Mouse (Mus musculus): ENCODE measurements around the gene Reep6. TPM values are rescaled to one million over a fixed set of nuclear protein-coding genes. Genes with fewer than 3 reads are reported as not detected.

The Reep6 gene
- 3.2 and 4.1 TPM in 2 replicates for polyA plus RNA-seq (2016; fragmentation: Nextera tagmentation; extraction: Ambion mirVana)

DNA sequence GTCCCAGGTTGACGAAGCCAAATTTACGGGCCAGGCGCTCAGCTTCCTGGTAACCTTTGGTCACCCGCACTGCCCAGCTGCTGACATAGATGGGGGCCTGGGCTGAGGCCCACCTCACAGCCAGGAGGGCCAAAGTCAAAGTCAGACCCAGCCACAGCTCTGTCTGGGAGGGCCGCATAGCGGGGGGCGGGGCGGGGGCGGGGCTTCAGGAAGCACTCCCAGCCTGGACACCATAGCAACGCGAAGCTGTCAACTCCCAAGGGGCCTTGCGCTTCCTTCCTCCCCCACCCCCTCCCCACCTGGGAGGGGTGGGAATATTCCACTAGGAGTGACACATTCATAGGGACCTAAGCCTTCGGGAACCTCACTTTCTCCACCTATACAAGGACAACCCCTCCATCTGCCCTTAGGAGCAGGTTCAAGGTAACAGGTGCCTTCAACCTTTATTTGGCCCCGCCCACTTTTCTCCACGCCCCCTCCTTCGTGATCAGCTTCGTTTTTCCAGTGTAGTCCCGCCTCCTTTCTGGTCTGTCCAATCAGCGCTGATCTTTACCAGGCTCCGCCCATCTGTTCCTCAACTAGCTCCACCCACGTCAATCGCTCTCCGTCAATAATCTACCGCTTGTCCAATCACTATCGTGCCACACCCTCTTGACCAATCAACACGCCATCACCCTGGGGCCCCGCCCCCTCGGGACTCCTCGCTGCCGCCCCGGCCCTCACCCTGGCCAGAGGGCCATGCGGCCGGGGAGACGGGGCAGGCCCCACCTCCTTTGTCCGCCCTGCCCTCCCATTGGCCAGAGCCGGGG is at the start of gene Reep6, which contains the start of gene Pcsk4:
Reep6 (plus strand) TSS at position 681 of the 809 bp plus-strand sequence.
Pcsk4 (minus strand) TSS at position 226 of the 809 bp plus-strand sequence.
- Histone ChIP-seq H3K4me3 (peak within 1 kb of the TSS; percentile 46), H3K9ac (peak within 1 kb of the TSS; percentile 59), H3K9me3 (replicated peaks) (no peaks in the 10 kb centered on the region), H3K4me1 (peaks cover 15% of the 10 kb centered on the region), H3K36me3 (no peaks in the 10 kb centered on the region), H3K27ac (0 out of 2 replicates have a peak within 1 kb of the TSS, but pooled peaks have one; percentile 2), H3K4me2 (replicated peaks) (peak within 1 kb of the TSS; percentile 88), H3K27me3 (peaks cover 39% of the 10 kb centered on the region)
- ATAC-seq (ENCODE audit: low FRiP score), result peak; percentile 94
- 6% methylated on average over 31 of the region's 36 CpGs for WGBS

DNA sequence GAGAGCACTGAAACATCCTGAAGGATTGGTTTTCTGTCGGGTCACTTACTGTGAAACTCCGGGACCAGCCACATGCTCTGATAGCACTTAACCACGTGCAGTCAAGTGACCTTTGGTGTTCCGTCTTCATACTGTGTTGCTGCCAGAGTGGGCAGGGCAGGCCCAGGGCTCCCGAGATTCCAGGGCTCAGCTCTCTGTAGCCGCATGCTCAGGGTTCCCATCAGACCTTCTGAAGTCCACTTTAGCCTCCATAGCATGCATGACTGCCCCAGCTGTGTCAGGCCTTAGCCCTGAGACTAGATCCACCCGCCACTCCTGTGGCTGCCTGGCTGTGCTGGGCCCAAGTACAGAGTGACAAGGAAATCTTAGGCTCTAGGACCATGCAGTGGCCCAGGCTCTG is 48.4 kb upstream of the Reep6 start:
- WGBS, result 82% methylated on average over 7 of the region's 7 CpGs
- H3K27me3 ChIP-seq, result no peaks in the 10 kb centered on the region
- no peak overlapping the region for H3K4me2 ChIP-seq (replicated peaks)
- 0 out of 2 replicates have a peak overlapping the region, but pooled peaks have one; percentile 19 for H3K9ac ChIP-seq
- no peak overlapping the region for H3K4me3 ChIP-seq
- no peaks in the 10 kb centered on the region for H3K9me3 ChIP-seq (replicated peaks)
- peaks cover 12% of the 10 kb centered on the region; the same call in 1 of the 2 replicates for H3K4me1 ChIP-seq
- H3K36me3 ChIP-seq, result peaks cover 94% of the 10 kb centered on the region
- 0 out of 2 replicates have a peak, but pooled peaks have one; percentile 12 for ATAC-seq (ENCODE audit: low FRiP score)
- 0 out of 2 replicates have a peak overlapping the region, but pooled peaks have one; percentile 40 for H3K27ac ChIP-seq

DNA sequence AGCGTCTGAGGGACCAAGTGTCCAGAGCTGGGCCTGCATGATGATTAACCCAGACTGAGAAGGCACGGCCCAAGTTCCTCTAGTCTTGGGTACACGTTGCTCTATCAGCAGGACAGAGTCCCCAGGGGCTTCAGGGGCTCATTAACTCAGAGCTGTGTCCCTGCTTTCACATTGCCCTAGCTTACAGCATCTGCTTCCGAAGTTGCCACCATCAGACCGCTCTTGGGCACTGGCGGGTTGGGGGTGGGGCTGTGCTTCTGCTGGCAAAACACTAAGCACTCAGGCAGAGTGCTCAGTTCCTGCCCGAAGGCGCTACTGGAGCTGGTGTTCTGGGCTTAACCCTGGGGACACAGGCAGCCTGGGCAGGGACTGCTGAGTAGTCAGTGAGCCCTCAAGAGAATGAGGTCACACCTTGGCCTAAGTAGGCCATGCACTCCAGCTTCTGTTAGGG is 47.8 kb upstream of the Reep6 start:
- Histone ChIP-seq H3K27ac (0 out of 2 replicates have a peak overlapping the region, but pooled peaks have one; percentile 40), H3K4me1 (peaks cover 12% of the 10 kb centered on the region; the same call in 1 of the 2 replicates), H3K27me3 (no peaks in the 10 kb centered on the region), H3K9ac (peak overlapping the region; percentile 19; the same call in 1 of the 2 replicates), H3K4me3 (0 out of 2 replicates have a peak overlapping the region, but pooled peaks have one; percentile 3), H3K9me3 (replicated peaks) (no peaks in the 10 kb centered on the region), H3K36me3 (peaks cover 96% of the 10 kb centered on the region), H3K4me2 (replicated peaks) (no peak overlapping the region)
- peak; percentile 30 for ATAC-seq (ENCODE audit: low FRiP score)
- WGBS, result 69% methylated on average over 8 of the region's 8 CpGs

DNA sequence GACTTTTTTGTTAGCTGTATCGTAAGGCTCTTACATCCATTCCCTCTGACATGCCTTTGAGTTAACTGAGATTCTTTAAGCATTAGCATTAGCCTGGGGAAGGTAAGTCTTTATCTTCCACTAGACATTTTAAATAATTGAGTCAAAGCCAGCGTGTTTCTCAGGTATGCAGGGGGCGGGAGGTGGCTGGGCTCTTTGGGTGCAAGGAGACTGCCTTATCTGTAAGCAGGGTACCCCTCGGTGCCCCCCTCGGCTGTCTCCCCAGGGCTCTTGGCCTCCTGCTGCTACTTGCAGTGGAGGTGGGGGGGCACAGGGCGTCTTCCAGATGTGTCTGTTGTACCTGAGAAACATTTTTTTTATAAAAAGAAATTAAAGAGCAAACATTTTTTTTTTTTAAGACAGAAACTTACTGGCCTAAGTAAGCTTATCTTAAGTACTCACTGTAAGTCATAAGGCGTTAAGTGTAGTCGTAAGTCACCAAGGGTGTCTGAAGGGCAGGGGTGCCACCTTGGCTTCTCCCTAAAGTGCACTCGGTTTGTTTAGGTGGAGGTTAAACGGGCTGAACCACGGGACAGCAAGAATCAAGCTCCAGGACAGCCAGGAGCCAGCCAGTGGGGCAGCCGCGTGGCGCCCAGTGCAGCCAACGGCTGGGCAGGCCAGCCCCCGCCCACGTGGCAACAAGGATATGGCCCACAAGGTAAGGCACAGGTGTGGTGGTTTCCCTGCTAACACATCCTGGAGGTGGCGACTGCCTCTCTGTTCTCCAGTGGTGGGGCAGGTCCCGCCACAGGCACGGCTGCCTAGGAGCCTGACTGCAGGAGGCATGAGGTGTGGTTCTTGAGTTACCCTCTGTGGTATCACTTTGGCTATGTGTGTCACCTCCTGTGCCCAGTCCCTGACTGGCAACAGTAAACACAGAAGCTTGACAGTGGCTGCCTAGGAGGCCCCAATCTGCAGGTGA is 47.0 kb upstream of the Reep6 start:
- WGBS, result 94% methylated on average over 20 of the region's 20 CpGs
- Histone ChIP-seq H3K27ac (0 out of 2 replicates have a peak overlapping the region, but pooled peaks have one; percentile 1), H3K27me3 (no peaks in the 10 kb centered on the region), H3K4me3 (no peak overlapping the region), H3K4me2 (replicated peaks) (no peak overlapping the region), H3K9ac (no peak overlapping the region), H3K9me3 (replicated peaks) (no peaks in the 10 kb centered on the region), H3K4me1 (peaks cover 12% of the 10 kb centered on the region; the same call in 1 of the 2 replicates), H3K36me3 (peaks cover 95% of the 10 kb centered on the region)
- no peak for ATAC-seq (ENCODE audit: low FRiP score)

DNA sequence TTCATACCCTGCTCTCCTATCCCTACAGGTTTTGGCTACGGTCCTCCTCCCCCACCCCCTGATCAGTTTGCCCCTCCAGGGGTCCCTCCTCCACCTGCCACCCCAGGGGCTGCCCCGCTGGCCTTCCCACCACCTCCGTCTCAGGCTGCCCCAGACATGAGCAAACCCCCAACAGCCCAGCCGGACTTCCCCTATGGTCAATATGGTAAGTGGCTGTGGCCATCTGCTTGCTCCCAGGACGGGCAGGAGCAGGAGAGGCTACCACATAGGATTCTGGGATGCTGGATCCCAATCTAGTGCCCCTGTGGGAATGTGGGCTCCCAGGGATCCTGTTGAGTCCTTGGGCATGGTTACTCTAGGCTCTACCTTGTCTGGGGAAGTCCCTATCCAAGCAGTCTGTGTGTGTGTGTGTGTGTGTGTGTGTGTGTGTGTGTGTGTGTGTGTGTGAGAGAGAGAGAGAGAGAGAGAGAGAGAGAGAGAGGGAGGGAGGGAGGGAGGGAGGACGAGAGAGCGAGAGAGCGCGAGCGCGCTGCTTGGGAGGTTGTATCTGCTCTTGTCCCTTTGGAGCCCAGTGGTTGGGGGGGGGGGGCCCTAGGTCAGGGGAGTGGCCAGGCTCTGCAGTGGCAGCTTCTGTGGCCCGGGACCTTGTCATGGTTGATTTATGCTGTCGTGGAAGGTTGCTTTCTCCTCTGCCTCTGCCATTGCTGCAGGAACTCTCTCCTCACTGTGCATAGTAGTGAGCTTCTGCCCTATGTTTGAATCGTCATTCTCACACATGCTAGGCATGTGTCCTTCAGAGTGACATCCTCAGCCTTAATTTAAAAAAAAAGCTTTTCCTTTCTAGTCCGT is 44.3 kb upstream of the Reep6 start:
- H3K9me3 ChIP-seq (replicated peaks), result no peaks in the 10 kb centered on the region
- peaks cover 12% of the 10 kb centered on the region; the same call in 1 of the 2 replicates for H3K4me1 ChIP-seq
- H3K27ac ChIP-seq, result no peak overlapping the region
- 74% methylated on average over 10 of the region's 15 CpGs for WGBS
- H3K36me3 ChIP-seq, result peaks cover 84% of the 10 kb centered on the region
- H3K4me2 ChIP-seq (replicated peaks), result no peak overlapping the region
- no peaks in the 10 kb centered on the region for H3K27me3 ChIP-seq
- no peak overlapping the region for H3K9ac ChIP-seq
- no peak for ATAC-seq (ENCODE audit: low FRiP score)
- no peak overlapping the region for H3K4me3 ChIP-seq

DNA sequence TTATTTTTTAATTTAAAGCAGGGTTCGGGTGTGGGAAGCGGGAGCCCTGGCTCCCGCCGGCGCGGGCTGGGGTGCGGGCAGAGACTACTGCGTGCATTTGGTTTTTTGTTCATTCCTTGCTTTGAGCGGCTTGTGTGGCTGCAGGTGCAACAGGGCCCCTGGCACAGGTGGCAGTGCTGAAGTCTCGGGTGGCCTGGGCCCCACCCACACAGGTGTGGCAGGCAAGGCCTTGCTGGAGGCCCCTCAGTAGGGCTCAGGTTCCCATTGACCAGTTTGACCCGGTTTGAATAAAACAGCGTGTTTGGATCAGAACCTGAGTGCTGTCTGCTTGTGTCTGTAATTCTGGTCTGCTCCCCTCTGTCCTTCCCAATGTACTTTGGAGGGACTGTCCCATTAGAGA is 41.7 kb upstream of the Reep6 start:
- WGBS, result 95% methylated on average over 12 of the region's 12 CpGs
- Histone ChIP-seq H3K36me3 (peaks cover 59% of the 10 kb centered on the region), H3K9ac (no peak overlapping the region), H3K27ac (0 out of 2 replicates have a peak overlapping the region, but pooled peaks have one; percentile 17), H3K9me3 (replicated peaks) (no peaks in the 10 kb centered on the region), H3K4me2 (replicated peaks) (no peak overlapping the region), H3K4me1 (peaks cover 3% of the 10 kb centered on the region), H3K27me3 (no peaks in the 10 kb centered on the region), H3K4me3 (no peak overlapping the region)
- no peak for ATAC-seq (ENCODE audit: low FRiP score)

DNA sequence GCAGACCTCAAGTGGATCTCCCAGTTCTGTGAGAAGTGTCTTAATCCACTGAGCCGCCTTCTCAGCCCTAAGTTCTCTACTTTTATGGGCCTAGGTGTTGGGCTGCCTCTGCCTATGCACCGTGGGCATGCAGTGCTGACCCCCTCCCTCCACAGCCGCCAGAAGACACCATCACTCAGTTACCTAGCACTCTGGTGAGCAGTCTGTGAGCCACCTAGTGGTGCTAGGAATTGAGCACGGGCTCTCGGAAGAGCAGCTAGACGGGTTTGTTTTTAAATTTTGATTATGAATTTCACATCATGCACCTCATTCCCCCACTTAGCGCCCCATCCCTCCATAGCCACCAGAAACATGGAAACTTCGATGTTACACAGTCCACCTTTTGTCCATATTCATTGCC is 41.1 kb upstream of the Reep6 start:
- 77% methylated on average over 8 of the region's 8 CpGs for WGBS

DNA sequence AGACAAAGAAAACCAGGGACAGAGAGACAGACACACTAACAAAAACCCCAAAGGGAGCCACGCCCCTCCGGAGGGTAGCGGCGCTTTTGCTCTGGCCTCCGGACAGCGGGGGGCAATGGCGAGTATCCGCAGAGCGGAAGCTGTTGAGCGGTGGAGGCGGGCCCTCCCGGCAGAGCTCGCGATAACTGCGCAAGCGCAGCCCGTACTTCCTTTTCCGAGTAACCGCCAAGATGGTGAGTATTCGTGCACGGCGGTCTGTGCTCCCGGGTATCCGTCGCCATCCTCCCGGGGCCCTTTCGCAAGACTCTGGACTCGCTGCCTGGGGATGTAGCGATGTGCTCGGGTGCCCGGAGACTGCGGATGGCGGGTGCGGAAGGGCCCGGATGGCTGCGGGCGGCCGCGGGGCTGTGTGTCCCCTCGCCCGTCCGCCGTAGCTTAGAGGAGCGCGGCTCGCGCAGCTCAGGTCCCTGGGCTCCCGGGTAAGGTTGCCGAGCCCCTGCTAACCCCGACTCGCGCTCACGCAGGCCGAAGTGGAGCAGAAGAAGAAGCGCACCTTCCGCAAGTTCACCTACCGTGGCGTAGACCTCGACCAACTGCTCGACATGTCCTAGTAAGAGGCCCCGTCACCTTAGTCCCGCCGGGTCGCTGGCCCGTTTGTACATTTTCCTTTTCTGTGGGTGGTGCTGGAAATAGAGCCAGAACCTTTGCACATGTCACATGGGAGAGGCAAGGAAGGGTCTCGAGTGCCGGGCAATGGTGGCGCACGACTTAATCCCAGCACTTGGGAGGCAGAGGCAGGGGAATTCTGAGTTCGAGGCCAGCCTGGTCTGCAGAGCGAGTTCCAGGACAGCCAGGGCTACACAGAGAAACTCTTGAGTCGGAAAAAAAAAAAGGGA is 37.3 kb upstream of the Reep6 start, which contains the start of gene Rps15:
Rps15 (plus strand) TSS at position 203 of the 896 bp plus-strand sequence.
- H3K9me3 ChIP-seq (replicated peaks), result no peaks in the 10 kb centered on the region
- H3K9ac ChIP-seq, result peak within 1 kb of the TSS; percentile 99
- under 1% methylated on average over 70 of the region's 72 CpGs for WGBS
- peak; percentile 75 for ATAC-seq (ENCODE audit: low FRiP score)
- peaks cover under 1% of the 10 kb centered on the region; the same call in 1 of the 2 replicates for H3K27me3 ChIP-seq
- H3K4me2 ChIP-seq (replicated peaks), result peak within 1 kb of the TSS; percentile 99
- H3K4me1 ChIP-seq, result peaks cover 34% of the 10 kb centered on the region
- H3K36me3 ChIP-seq, result peaks cover 33% of the 10 kb centered on the region
- peak within 1 kb of the TSS; percentile 96 for H3K4me3 ChIP-seq
- peak within 1 kb of the TSS; percentile 90 for H3K27ac ChIP-seq

More for the DNA sequence above, 41.1 kb upstream of the Reep6 start:
- Histone ChIP-seq H3K4me1 (peaks cover 9% of the 10 kb centered on the region), H3K4me2 (replicated peaks) (no peak overlapping the region), H3K4me3 (no peak overlapping the region), H3K27ac (no peak overlapping the region), H3K36me3 (peaks cover 59% of the 10 kb centered on the region), H3K27me3 (no peaks in the 10 kb centered on the region), H3K9me3 (replicated peaks) (no peaks in the 10 kb centered on the region), H3K9ac (no peak overlapping the region)
- no peak for ATAC-seq (ENCODE audit: low FRiP score)

DNA sequence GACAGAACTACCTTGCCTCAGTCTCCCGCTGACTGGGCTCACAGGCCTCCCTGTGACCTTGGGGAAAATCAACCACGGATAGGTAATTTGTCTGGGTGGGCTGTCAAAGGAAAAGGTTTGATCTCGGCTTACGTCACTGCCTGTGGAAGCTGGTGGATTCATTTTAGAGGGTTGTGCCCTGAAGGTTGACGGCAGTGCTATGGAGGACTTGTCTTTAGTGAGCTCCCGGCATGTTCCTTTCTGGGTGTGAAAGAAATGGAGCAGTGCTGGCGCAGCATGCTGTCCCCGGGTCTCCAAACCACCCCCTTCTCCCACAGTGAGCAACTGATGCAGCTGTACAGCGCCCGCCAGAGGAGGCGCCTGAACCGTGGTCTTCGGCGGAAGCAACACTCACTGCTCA is 36.4 kb upstream of the Reep6 start:
- H3K9ac ChIP-seq, result peak overlapping the region; percentile 99
- peak overlapping the region; percentile 96 for H3K4me3 ChIP-seq
- H3K36me3 ChIP-seq, result peaks cover 27% of the 10 kb centered on the region
- 31% methylated on average over 14 of the region's 14 CpGs for WGBS
- H3K4me1 ChIP-seq, result peaks cover 43% of the 10 kb centered on the region
- peak overlapping the region; percentile 90 for H3K27ac ChIP-seq
- peaks cover 5% of the 10 kb centered on the region; the same call in 1 of the 2 replicates for H3K27me3 ChIP-seq
- peak overlapping the region; percentile 99 for H3K4me2 ChIP-seq (replicated peaks)
- H3K9me3 ChIP-seq (replicated peaks), result no peaks in the 10 kb centered on the region
- no peak for ATAC-seq (ENCODE audit: low FRiP score)

DNA sequence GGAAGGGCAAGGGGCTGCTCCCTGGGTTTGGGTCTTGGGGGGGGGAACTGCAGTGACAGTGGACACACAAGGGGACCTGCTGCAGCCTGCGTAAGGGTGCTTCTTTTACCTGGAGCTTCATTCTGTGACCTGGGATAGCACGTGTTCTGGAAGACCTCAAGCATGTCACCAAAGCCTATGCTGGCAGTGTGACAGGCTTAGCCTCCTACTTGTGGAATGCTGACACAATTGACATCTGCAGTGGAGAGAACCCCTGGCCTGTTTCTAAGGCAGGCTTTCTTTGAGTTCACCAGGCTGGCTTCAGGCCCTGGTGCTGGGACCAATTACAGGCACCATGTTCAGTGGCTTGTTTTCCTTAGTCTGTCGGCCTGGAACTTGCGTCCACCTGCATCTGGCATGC is 35.4 kb upstream of the Reep6 start:
- Histone ChIP-seq H3K36me3 (peaks cover 18% of the 10 kb centered on the region), H3K4me1 (peaks cover 47% of the 10 kb centered on the region), H3K4me2 (replicated peaks) (no peak overlapping the region), H3K27ac (no peak overlapping the region), H3K9me3 (replicated peaks) (no peaks in the 10 kb centered on the region), H3K9ac (no peak overlapping the region), H3K27me3 (peaks cover 13% of the 10 kb centered on the region; the same call in 1 of the 2 replicates), H3K4me3 (peak overlapping the region; percentile 96; the same call in 1 of the 2 replicates)
- 81% methylated on average over 4 of the region's 4 CpGs for WGBS
- no peak for ATAC-seq (ENCODE audit: low FRiP score)

Measured in hindbrain, embryonic 12.5 days (tissue).